Mouse (Mus musculus) limb, embryonic 14.5 days (tissue): ENCODE data around the gene Fgfr2. TPM values are rescaled to one million over a fixed set of nuclear protein-coding genes. Genes with fewer than 3 reads are reported as not detected.

ENCODE experiments used
- ATAC-seq: fragments of 200-750 bp; cut with Nextera tagmentation; 2 replicates; pipeline ENCODE4 v1.8.0; 2017; ENCODE audit warnings: low read depth, moderate number of reproducible peaks, moderate TSS enrichment; ENCODE audit not compliant: low FRiP score
- DNase-seq: peaks from one replicate; pipeline ENCODE4 v3.0.0-alpha.2; 2015; ENCODE audit warnings: low spot score
- H3K27ac ChIP-seq: fragments of 300-500 bp; sonication (generic); replicated peaks from 2 replicates; pipeline ENCODE4 v1.5.1; 2014; ENCODE audit warnings: low read depth, mild to moderate bottlenecking, low read length, moderate library complexity, mixed read lengths
- H3K27me3 ChIP-seq: fragments of 300-500 bp; sonication (generic); 2 replicates; pipeline ENCODE4 v1.6.1; 2014; ENCODE audit warnings: low read length, mixed read lengths; ENCODE audit not compliant: control insufficient read depth, insufficient read depth
- H3K36me3 ChIP-seq: fragments of 300-500 bp; sonication (generic); 2 replicates; pipeline ENCODE4 v1.6.1; 2014; ENCODE audit warnings: mild to moderate bottlenecking, low read length, moderate library complexity, mixed read lengths; ENCODE audit not compliant: control insufficient read depth, insufficient read depth
- H3K4me1 ChIP-seq: fragments of 300-500 bp; sonication (generic); 2 replicates; pipeline ENCODE4 v1.6.1; 2014; ENCODE audit warnings: antibody characterized with exemption, low read length, mixed read lengths; ENCODE audit not compliant: control insufficient read depth, insufficient read depth
- H3K4me2 ChIP-seq: fragments of 300-500 bp; sonication (generic); replicated peaks from 2 replicates; pipeline ENCODE4 v1.6.1; 2014; ENCODE audit warnings: low read depth, mild to moderate bottlenecking, low read length, moderate library complexity; ENCODE audit not compliant: severe bottlenecking
- H3K4me3 ChIP-seq: fragments of 300-500 bp; sonication (generic); replicated peaks from 2 replicates; pipeline ENCODE4 v1.5.1; 2014; ENCODE audit warnings: low read length
- H3K9ac ChIP-seq: fragments of 300-500 bp; sonication (generic); 2 replicates; pipeline ENCODE4 v1.6.1; 2014; ENCODE audit warnings: mild to moderate bottlenecking, low read depth, low read length, moderate library complexity; ENCODE audit not compliant: severe bottlenecking
- H3K9me3 ChIP-seq: fragments of 300-500 bp; sonication (generic); 2 replicates; pipeline ENCODE4 v1.6.1; 2016; ENCODE audit warnings: low read length; ENCODE audit not compliant: control insufficient read depth
- POLR2A ChIP-seq: fragments of 200-500 bp; IDR thresholded peaks from 2 replicates; pipeline ENCODE4 v1.8.0; 2012; ENCODE audit warnings: inconsistent platforms, mild to moderate bottlenecking, moderate library complexity, borderline replicate concordance; ENCODE audit not compliant: insufficient read depth, insufficient read length; ENCODE audit errors: extremely low read depth
- WGBS: fragments of 180-500 bp; shearing (Covaris S2); extraction: QIAGEN DNeasy Blood & Tissue Kit; methylation state at CpG from one replicate; pipeline ENCODE4 v1.1.7; 2014; 5-methylcytosine and 5-hydroxymethylcytosine counted together
- polyA plus RNA-seq, 2 experiments: library from polyadenylated mRNA; depleted of rRNA in 1 of 2; stranded (reverse) in 1 of 2; unstranded in 1 of 2; fragments of >200 nt; fragmentation: Nextera tagmentation in 1 of 2; extraction: Ambion mirVana in 1 of 2; gene quantifications; 2 replicates each; pipeline versions ENCODE4 v1.2.1 to v1.2.3; 2012 to 2014

Gene Fgfr2
- polyA plus RNA-seq, 2 experiments: 131 to 133 TPM

- Histone ChIP-seq H3K9me3 (no peaks in the 10 kb centered on the region), H3K9ac (no peak overlapping the region), H3K4me2 (no peak overlapping the region), H3K4me1 (peaks cover 5% of the 10 kb centered on the region), H3K27ac (no peak overlapping the region), H3K36me3 (no peaks in the 10 kb centered on the region), H3K27me3 (no peaks in the 10 kb centered on the region), H3K4me3 (no peak overlapping the region)
- no peak for ATAC-seq
- DNase-seq: no peak
- 73% methylated on average over 4 of the region's 4 CpGs for WGBS
- TF ChIP-seq POLR2A: no peak
Measured at GRCm38 (mm10) chr7:132088181-132088580, 1035.0 kb downstream of the Fgfr2 start.

- no peak for ATAC-seq
- no peaks in the 10 kb centered on the region for H3K4me1 ChIP-seq
- 41% methylated on average over 1 of the region's 1 CpGs for WGBS
- no peak overlapping the region for H3K4me3 ChIP-seq
- no peak for DNase-seq
- no peak for TF ChIP-seq POLR2A
- H3K27me3 ChIP-seq: no peaks in the 10 kb centered on the region
- no peak overlapping the region for H3K9ac ChIP-seq
- H3K4me2 ChIP-seq: no peak overlapping the region
- H3K27ac ChIP-seq: no peak overlapping the region
- H3K9me3 ChIP-seq: no peaks in the 10 kb centered on the region
- no peaks in the 10 kb centered on the region for H3K36me3 ChIP-seq
Measured at GRCm38 (mm10) chr7:132075825-132076224, 1047.3 kb downstream of the Fgfr2 start.

- DNase-seq (no peak), ATAC-seq (no peak)
- no peak overlapping the region for H3K27ac ChIP-seq
- 52% methylated on average over 3 of the region's 3 CpGs for WGBS
- TF ChIP-seq POLR2A: no peak
- no peaks in the 10 kb centered on the region for H3K9me3 ChIP-seq
- H3K4me1 ChIP-seq: no peaks in the 10 kb centered on the region
- H3K27me3 ChIP-seq: no peaks in the 10 kb centered on the region
- no peak overlapping the region for H3K4me3 ChIP-seq
- H3K9ac ChIP-seq: no peak overlapping the region
- H3K4me2 ChIP-seq: no peak overlapping the region
- H3K36me3 ChIP-seq: no peaks in the 10 kb centered on the region
Measured at GRCm38 (mm10) chr7:132074503-132074902, 1048.6 kb downstream of the Fgfr2 start.

- Histone ChIP-seq H3K9me3 (no peaks in the 10 kb centered on the region), H3K27me3 (no peaks in the 10 kb centered on the region), H3K4me2 (no peak overlapping the region), H3K27ac (no peak overlapping the region), H3K9ac (no peak overlapping the region), H3K36me3 (no peaks in the 10 kb centered on the region), H3K4me3 (no peak overlapping the region), H3K4me1 (no peaks in the 10 kb centered on the region)
- 89% methylated on average over 6 of the region's 6 CpGs for WGBS
- DNase-seq: no peak
- no peak for TF ChIP-seq POLR2A
- no peak for ATAC-seq
Measured at GRCm38 (mm10) chr7:132070877-132071625, 1052.1 kb downstream of the Fgfr2 start.

GRCm38 (mm10) chr7:132067951-132068350 lies 1055.2 kb downstream of the Fgfr2 start:
- Histone ChIP-seq H3K9ac (no peak overlapping the region), H3K4me3 (no peak overlapping the region), H3K36me3 (no peaks in the 10 kb centered on the region), H3K9me3 (no peaks in the 10 kb centered on the region), H3K4me2 (no peak overlapping the region), H3K4me1 (no peaks in the 10 kb centered on the region), H3K27ac (no peak overlapping the region), H3K27me3 (no peaks in the 10 kb centered on the region)
- ATAC-seq: no peak
- no peak for TF ChIP-seq POLR2A
- no peak for DNase-seq
- 78% methylated on average over 5 of the region's 5 CpGs for WGBS
